Mouse (Mus musculus) CD4-positive naive resting alpha-beta T cell, adult 57 days (primary cell): Measurements from ENCODE around the gene Tas2r103. TPM values are rescaled to one million over a fixed set of nuclear protein-coding genes. Genes with fewer than 3 reads are reported as not detected.

ENCODE experiments used
- total RNA-seq: library from RNA; stranded (reverse); gene quantifications from one replicate; pipeline ENCODE4 v1.2.4, GENCODE M21; 2023

Gene Tas2r103
- not detected for total RNA-seq

GRCm38 (mm10) chr6:133037001-133037400 is at the start of gene Tas2r103:
TSS of gene Tas2r103 (minus strand) at chr6:133037101.

GRCm38 (mm10) chr6:133055716-133056115 is 18.8 kb upstream of the Tas2r103 start, which contains the start of gene Tas2r140:
TSS of gene Tas2r140 (minus strand) at chr6:133055816.

Other genes starting within 250 kb of the Tas2r103 start
- not detected for gene Tas2r117, start 234.3 kb downstream of the Tas2r103 start, total RNA-seq
- not detected for gene Tas2r123, start 190.0 kb downstream of the Tas2r103 start, total RNA-seq
- not detected for gene Tas2r116, start 181.7 kb downstream of the Tas2r103 start, total RNA-seq
- not detected for gene Tas2r110, start 169.1 kb downstream of the Tas2r103 start, total RNA-seq
- not detected for gene Tas2r113, start 144.1 kb downstream of the Tas2r103 start, total RNA-seq
- gene Tas2r125, start 127.5 kb downstream of the Tas2r103 start, total RNA-seq = not detected
- gene Tas2r129, start 86.0 kb downstream of the Tas2r103 start, total RNA-seq = not detected
- gene Tas2r131, start 79.2 kb downstream of the Tas2r103 start, total RNA-seq = not detected
- not detected for gene Tas2r109, start 56.1 kb downstream of the Tas2r103 start, total RNA-seq
- not detected for gene Tas2r140, start 18.7 kb upstream of the Tas2r103 start, total RNA-seq
- gene Smim10l1, start 67.8 kb upstream of the Tas2r103 start, total RNA-seq = 20.0 TPM